Mouse (Mus musculus): ENCODE results near the gene Susd3.

Susd3 gene

DNA sequence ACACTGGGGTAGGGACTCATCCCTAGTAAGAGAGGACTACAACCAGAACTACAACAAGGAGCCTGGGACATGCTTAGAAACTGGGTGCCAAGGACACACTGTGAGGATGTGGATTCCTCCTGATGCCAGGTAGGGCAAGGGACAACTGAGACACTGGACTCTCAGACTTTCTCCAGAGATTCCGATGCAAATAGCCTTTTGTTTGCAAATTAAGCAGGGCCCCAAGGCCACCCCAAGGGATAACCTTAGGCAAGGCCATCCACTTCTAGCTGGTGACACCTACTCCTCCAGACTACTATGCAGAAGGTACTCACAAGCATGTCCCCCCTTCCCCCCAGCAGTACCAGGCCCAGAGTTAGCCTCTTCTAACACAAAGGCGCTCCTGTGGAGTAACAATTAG, 1.9 kb downstream of the Susd3 start:
- DNase-seq (ENCODE audit: low read depth, low spot score), result no peak

DNA sequence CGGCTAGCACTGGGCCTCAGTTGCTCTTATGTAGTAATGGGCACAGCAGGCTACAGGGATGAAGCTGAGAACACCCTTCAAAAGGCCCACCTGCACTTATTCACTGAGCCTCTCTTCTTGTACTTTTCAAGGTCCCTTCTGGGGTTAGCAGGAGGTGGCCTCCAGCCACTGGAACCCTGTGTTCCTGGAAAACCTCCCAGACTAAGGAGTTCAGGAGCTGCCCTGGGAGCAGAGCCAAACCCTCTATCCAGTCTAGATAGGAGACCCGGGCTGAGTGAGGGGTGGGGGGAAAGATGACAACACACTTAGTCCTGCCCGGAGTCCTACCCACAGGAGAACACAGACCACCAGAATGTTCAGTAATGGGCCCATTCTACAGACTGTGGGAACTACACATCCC, 2.5 kb downstream of the Susd3 start:
- no peak for DNase-seq (ENCODE audit: low read depth, low spot score)

DNA sequence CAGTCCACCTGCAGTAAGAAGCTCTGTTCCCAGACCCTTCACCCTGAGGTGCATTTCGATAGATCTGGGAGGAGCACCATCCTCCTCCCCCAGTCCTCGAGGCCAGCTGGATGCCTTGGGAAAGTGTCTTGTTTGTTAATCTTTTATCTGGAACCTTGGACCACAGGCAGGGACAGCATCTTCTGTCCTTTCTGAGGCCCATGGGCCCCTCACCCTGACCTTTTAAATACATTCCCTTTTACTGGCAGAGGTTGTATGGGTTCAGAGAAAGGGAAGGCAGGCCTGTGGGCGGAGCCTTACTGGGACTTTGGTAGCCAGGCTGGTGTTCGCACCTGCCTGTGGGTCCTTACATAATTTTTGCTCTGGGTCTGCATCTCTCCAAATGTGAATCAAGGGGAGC, 3.3 kb downstream of the Susd3 start:
- DNase-seq (ENCODE audit: low read depth, low spot score), result no peak

DNA sequence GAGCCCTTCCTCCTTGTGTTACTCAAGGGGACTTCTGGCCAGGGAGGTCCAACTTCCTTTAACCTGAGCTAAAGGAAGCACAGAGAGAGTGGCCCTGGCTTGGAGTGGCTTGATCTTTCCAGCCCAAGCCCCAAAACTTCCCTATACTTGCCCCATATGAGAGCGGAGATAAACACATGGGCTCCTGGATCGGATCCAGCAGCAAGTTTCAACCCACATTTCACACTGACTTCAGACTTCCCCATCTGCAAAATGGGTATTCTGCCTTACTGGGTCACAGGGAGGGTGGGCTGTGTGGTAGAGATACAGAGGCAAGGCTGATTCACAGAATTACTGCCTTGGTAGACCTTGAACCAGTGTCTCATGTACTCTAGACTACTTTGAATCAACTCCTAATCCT, 5.0 kb downstream of the Susd3 start:
- peak; percentile 12 for DNase-seq (ENCODE audit: low read depth, low spot score)

DNA sequence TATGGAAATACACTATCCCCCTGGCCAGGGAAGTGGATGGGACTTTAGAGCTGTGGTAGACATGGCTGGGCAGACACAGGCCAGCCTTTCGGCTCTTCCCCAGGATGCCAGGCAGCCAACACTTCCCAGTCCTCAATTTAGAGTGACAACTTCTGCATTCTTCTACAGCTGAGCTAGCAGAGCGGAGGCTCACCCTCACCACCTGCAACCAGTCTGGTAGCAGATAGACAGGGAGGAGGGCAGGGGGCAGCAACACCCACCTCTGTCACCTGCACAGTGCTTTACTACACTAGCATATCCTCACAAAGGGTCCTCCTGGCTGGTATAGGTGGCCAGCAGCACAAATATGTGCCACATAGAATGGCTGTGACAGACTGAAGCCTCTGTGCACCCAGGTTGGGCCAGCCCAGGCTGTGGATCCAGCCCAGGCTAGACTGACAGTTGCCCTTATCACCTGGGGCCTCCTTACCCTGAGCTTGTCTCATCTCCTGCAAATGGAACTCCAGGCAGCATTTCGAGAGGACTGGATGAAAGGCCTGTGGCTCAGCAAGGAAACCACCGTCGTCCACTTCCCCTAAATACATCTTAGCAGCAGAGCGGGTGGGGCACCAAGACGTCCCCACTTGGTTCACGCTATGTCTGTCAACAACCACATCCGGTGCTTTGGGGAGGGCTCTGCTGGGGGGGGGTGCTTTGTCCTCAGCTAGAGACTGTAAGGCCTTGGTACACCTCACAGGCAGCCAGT, 6.0 kb downstream of the Susd3 start:
- DNase-seq (ENCODE audit: low read depth, low spot score), result peak; percentile 51

DNA sequence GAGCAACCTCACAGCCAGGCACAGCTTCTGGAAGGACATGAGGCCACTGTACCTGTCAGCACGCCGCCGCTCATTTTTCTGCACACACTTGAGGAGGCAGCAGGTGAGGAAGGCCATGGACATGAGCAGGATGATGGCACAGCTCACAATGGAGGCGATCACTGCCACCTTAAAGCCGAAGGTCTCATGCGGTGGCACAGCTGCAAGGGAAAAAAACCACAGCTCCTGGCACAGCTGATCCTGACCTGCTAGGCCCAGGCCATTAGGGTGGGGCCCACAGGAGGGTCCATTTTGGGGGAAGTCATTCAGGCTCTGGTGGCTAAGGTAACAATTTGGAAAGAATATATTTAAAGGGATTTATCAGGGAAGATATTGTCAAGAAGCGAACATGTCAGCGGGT, 9.8 kb downstream of the Susd3 start:
- no peak for DNase-seq (ENCODE audit: low read depth, low spot score)

DNA sequence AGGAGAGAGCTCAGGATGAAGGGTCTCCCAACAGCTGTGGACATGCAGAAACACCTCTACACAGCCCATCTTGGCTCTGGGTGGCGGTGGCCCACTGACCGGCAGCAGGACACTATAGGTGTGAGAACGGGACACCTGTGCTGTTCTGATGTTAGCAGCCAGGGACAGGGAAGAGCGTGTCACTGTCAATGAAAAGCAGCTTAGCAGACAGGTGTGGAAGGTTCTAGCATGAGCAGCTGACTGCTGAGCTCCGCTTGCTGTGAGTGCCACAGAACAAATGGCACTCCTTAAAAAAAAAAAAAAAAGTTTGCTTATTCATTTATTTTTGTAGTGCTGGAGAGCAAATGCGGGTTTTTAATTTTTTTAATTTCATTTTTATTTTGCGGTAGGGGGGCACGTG, 10.9 kb downstream of the Susd3 start:
- DNase-seq (ENCODE audit: low read depth, low spot score), result no peak

DNA sequence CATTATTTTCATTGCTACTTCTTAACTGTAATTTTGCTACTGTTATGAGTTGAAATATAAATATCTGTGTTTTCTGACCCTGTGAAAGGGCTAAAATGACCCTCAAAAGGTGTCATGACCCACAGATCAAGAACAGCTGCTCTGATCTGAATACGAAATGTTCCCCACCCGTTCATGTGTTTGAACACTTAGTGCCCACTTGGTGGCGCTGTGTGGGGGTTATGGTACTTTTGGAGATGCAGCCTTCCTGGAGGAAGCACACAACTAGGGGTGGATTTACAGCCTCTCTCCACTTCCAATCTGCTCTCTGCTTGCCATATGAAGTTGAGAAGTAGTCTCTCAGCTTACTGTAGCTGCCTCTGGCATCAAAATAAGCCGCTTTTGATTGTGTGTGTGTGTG, 13.8 kb downstream of the Susd3 start:
- no peak for DNase-seq (ENCODE audit: low read depth, low spot score)

DNA sequence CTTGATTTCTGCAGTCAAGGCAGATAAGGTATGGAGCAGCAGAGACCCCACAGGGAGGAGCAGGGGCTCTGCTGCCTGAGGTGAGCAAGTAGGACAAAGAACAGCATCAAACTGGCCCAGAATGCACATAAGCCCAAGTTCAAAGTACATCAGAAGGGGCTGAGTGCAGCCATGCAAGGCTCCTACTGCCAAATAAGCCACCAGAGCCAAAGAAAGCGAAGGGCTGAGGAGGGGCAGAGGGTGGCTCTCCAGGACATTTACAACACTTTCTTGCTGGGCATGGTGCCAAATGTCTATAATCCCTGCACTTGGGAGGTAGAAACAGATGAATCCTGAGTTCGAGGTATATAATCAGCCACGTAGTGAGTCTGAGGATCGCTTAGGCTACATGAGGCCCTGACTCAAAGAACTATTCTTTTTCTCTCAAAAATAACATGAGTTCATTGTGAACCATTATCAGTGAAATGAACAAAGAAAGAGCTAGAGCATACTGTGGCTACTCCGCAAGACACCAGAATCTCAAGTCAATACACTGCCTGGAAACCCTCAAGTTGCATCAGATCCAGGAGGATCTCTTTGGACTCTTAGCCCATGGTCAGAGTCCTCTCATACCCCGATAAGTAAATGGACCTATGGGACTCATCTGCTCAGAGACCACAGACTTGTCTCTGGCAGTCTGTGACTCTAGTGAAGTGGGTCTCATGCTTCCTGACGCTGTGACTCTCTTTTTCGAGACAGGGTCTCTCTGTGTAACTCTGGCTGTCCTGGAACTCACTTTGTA, 14.5 kb downstream of the Susd3 start:
- no peak for DNase-seq (ENCODE audit: low read depth, low spot score)

DNA sequence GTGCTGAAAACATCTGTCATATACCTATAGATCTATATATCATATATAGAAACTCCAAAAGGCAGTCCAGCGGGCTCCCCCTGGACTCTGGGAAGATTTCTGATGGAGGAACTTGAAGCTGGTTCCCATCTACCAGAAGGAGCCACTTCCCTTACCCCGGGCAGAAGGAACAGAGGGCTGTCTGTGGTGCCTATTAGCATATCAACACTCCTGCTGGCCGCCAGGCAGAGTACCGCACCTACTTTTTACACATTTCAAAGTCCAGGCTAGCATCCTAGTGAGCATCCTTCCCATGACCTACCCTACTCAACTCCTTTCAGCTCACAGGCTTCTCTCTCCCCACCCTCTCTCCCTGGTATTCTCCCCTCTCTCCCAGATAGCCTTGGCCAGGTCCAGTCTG, 22.9 kb downstream of the Susd3 start:
- no peak for DNase-seq (ENCODE audit: low read depth, low spot score)

DNA sequence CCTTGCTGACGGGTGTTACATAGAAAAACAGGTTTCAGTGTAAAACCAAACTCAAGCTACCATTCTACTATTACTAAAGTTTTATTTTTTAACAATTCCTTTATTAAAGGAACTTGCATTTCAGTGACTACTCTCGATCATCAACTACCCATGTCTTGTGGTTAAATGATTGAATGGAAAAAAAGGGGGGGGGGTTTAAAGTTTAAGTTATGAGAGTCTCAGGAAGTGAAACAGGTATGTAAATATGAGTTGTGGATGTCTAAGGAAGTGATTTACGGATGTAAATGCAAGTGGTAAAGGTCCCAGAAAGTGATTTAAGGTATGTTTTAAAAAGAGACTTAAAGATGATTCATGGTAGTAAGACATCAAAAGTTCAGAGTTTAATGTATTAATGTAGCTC, 23.3 kb downstream of the Susd3 start:
- no peak for DNase-seq (ENCODE audit: low read depth, low spot score)

DNA sequence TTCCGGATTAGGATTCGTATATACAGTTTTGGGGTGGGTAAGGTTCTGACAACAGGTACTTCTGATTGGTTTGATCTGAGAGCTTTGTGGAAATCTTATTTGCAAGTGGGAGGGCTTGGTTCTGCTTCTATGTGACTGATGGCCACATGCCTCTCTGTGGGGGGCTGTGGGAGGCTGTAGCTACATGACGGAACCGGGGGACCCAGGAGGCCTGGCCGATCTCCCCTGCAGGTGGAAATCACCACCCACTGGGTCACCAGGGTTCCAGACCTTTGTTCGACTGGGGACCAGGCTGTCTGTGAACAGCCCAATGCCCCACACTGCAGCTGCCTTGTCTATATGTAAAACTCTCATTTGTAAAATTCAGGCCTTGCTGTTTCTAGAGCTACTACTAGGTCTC, 23.8 kb downstream of the Susd3 start:
- no peak for DNase-seq (ENCODE audit: low read depth, low spot score)

DNA sequence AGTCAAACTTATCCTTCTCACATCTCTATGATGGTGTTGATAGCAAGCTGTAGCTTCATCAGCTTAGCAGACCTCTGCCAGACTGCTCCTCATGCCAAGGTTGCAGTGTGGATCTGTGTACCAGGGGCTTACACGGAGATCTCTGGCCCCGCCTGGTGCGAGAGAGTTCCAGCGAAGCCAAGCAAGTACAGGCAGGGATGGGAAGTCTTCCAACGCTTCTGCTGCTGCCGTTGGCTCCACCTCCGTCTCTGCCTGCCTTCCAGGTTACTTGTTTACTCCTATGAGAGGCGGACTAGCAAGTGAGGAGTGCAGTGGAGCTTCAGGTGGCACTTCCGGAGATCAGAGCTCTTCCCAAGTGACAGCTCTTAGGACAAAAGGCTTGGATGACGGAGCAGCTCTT, 24.2 kb downstream of the Susd3 start:
- DNase-seq (ENCODE audit: low read depth, low spot score), result peak; percentile 51

DNA sequence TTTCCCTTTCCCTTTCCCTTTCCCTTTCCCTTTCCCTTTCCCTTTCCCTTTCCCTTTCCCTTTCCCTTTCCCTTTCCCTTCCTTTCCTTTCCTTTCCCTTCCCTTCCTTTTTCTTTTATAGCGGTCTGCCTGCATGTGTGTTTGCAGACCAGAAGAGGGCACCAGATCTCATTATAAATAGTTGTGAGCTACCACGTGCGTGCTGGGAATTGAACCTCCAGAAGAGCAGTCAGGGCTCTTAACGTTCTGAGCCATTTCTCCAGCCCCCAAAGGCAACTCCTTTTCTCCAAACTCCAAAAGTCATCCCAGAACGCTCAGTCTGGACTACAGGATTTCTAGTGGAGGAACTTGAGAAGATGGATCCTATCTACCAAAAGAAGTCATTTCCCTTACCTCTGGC, 27.6 kb downstream of the Susd3 start:
- DNase-seq (ENCODE audit: low read depth, low spot score), result no peak

DNA sequence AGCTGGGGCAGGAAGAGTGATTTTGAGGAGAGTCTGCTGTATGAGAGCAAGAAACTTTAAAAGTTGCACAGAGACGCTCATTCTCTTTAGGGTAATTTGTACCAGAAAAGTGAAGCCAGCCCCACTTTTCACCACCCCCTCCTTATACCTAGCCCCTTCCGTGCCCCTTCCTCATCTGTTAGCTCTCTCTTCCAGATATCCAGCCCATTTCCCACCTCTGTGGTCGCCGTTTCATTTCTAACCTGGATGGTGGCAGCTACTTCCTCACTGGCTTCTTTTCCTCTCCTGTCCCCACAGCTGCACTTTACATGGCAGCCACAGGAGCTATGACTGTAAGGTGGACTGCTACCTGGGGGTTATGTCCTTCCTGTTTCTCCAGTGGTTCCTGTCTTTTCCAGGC, 29.1 kb downstream of the Susd3 start:
- DNase-seq (ENCODE audit: low read depth, low spot score), result no peak

DNA sequence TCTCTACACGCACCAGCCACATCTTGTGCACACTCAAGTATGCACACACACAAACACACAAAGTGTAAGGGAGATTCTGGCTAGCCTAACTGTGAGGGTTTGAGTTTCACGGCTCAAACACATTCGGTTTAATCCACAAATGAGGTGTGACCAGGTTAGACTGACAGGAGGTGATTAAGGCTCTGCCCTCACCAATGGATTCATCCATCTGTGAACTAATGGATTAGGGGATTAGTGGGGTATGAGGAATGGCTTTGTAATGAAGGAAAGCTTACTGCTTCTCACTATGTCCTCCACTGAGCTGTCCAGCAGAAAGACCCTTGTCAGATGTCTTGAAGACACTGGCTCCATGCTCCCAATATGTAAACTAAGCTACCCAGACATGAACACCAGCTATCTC, 29.9 kb downstream of the Susd3 start:
- DNase-seq (ENCODE audit: low read depth, low spot score), result no peak

DNA sequence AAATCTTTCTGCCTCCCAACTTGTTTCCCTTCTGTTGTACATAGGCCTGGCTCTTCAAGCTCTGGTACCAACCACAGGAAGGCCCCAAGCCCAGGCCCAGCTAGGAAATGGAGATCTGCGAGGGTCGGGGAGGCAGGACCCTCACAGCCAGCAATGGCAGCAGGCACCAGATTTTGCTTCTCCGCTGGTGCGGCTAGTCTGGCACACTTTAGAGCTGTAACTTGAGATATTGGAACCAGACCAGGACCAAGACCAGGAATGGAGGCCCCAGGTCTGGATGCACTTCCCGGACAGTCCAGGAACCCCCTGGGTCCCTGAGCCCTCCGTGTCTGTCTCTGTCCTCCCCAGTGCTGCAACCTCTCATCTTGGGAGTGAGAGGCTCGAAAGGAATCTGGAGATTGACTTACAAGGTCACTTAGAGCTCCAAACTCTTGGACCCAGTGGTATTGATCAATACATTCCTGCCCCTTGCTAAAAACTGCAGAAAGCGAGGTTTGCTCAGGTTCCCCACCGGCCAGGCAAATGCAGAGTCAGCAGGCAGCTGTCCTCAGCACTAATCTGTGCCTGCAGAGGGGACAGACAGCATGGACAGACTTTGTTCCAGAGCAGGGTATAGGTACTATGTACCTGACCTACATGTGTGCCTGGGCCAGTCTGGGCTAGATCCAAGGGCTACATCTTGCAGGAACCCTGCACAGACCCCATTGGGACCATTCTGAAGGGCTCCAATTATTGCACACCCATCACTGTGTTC, 31.5 kb downstream of the Susd3 start:
- DNase-seq (ENCODE audit: low read depth, low spot score), result no peak

DNA sequence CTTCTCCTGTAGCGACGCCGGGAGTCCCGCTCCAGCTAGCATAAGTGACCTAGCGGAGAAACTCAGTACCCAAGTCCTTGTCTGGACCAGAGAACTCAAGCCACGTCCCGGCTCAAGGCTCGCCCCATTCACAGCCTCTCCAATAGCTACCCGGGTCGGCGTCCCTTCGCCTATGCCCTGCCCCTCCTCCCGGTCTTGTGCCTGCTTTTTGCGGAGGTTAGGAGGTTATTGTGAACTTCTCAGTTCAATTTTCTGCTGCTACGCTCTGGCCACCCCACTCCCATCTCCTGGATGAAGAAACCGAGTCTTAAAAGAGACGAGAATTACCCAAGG, 32.3 kb downstream of the Susd3 start:
- DNase-seq (ENCODE audit: low read depth, low spot score), result no peak

DNA sequence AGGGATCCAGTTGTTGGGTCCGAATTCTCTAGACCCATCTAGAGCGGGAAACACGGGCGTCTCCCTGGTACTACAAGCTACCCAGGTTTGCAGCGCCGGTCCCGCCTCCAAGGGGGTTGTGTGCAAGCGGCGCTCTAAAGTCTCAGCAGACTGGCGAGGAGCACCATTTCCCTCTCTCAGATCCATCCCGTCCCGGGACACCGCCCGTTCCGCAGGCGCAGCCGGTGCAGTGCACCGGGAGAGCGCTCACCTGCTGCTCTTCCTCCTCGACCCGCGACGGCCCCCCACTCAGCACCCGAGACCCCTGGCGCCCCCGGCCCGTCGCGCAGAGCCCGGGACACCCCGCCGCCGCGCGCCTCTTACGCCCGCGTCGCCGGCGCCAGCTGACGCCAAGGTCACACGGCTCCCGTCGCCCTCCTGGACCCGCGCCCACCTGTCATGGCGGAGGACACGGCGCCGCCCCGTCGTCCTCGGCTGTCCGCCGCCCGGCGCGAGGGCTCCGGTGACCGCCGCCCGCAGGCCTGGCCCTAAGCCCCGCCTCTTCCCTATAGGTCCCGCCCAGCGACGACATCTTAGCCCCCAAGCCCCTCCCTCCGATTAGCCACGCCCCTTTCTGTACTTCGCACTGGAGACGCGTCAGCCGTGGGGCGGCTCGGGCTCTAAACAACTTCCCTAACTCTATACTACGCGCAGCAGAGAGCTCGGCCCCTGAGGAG, 32.8 kb downstream of the Susd3 start, which contains the start of gene Card19:
TSS of gene Card19 (minus strand) at position 534 of the 716 bp plus-strand sequence.
- peak; percentile 94 for DNase-seq (ENCODE audit: low read depth, low spot score)

DNA sequence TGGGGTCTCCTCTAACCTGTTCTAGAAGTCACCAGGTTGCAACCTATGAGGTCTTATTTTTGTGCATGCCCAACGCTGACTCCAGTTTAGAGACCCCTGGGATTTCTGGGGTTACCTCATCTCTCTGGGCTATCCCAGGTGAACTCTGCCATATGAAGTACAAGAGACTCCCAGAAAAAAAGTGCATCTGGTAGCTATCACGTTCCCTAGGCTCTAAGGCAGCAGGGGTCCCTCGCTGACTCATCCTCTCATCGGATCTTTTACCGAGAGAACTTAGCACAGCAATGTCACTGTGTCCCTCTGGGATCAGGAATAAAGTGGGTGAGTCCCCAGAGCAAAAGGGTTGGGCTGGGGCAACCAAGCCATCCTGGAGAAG, 33.4 kb downstream of the Susd3 start:
- no peak for DNase-seq (ENCODE audit: low read depth, low spot score)

DNA sequence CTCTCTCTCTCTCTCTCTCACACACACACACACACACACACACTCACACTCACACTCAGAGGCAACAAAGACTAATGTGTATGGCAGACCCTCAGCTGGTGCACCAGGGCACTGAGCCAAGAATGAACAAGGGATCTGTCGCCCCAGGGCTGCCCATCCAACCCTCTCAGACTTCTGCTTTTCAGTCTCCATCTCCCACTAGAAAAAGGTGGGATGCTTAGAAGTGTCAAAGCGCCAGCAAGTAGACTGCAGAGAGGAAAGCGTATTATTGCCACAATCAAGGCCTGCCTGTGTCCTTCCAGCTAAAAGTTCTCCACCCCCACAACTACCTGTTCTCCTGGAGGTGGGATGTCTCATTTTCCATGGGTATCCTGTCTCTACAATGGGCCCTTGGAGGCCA, 34.1 kb downstream of the Susd3 start:
- no peak for DNase-seq (ENCODE audit: low read depth, low spot score)

DNA sequence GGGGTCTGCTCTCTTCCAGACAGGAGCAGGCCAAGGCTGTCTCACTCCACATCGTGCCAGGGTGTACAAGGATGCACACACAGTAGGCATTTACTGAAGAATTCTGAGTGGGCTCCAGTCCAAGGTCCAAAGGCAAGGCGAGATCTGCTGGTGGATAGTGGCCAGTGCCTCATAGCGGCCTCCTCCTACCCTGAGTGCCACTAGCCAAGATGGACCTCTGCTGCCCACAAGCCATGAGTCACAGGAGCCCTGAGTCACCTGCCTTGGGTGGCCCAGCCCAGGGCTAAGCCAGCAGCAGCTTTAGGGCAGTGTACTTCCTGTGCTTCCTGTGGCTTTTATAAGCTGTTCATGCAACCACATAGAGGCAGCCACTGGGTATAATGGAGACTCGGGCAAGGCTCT, 35.0 kb downstream of the Susd3 start:
- DNase-seq (ENCODE audit: low read depth, low spot score), result peak; percentile 84
